ENCODE assay signal across 9 mouse cellular contexts in genomic region chr17:46287678-46288095, GRCm38 (mm10). TPM values are rescaled to one million over a fixed set of nuclear protein-coding genes. Genes with fewer than 3 reads are reported as not detected.
A peak's percentile ranks its signal among the peaks of the same experiment; 100 is the strongest.
DNase-seq lines count a peak whose midpoint lies in the region; ATAC-seq and TF ChIP-seq lines count a peak whose summit lies in the region.
"Had no signal": no experiment of that assay in that cellular context is flagged by ENCODE, and none has a peak within 500 bp of the region (broad histone marks: within the 10 kb centered on the region; RNA-seq: fewer than 3 reads in every experiment).

No protein-coding gene starts in this region.

- no peaks in the 10 kb centered on the region for H3K9me3 ChIP-seq in liver, postnatal 0 days (ENCODE audit: low read length)
- no peaks in the 10 kb centered on the region for H3K9me3 ChIP-seq in hindbrain, postnatal 0 days (ENCODE audit: low read length)
- H3K9me3 ChIP-seq in lung, postnatal 0 days (ENCODE audit: low read length) = no peaks in the 10 kb centered on the region
- H3K9me3 ChIP-seq: hindbrain, embryonic 15.5 days had no signal

- no peaks in the 10 kb centered on the region for H3K27me3 ChIP-seq in liver, postnatal 0 days (ENCODE audit: insufficient read depth, low read length)
- H3K27me3 ChIP-seq in hindbrain, postnatal 0 days (ENCODE audit: insufficient read depth, low read length) = no peaks in the 10 kb centered on the region
- H3K27me3 ChIP-seq in lung, postnatal 0 days (replicated peaks; ENCODE audit: insufficient read depth, low read length) = no peaks in the 10 kb centered on the region

- DNase-seq in liver = peak; percentile 34
- DNase-seq in liver, postnatal 0 days = no peak
- DNase-seq in gastrocnemius, postnatal 36 days = peak; percentile 25 to 33
- peak; percentile 23 for DNase-seq in hindbrain, postnatal 0 days (ENCODE audit: low spot score)
- DNase-seq in lung, postnatal 0 days (ENCODE audit: low spot score) = peak; percentile 63
- DNase-seq in left cerebral cortex, adult 18-20 months (ENCODE audit: low spot score in 2 of 2) = no peak
- no peak for DNase-seq in c-Kit-positive CD71-positive TER-119-positive erythroid progenitor cells, embryonic 14.5 days (ENCODE audit: low spot score)
- no peak for DNase-seq in cerebellum, adult 11 months

- no peak for ATAC-seq in liver, postnatal 0 days
- no peak; the same call in 1 of the 2 replicates for ATAC-seq in hindbrain, postnatal 0 days
- peak; percentile 54 for ATAC-seq in lung, postnatal 0 days

- peaks cover 5% of the 10 kb centered on the region for H3K4me1 ChIP-seq in liver, postnatal 0 days (ENCODE audit: insufficient read depth)
- H3K4me1 ChIP-seq in hindbrain, postnatal 0 days (ENCODE audit: insufficient read depth, low read length) = no peaks in the 10 kb centered on the region; the same call in 1 of the 2 replicates
- H3K4me1 ChIP-seq in lung, postnatal 0 days (ENCODE audit: insufficient read depth, low read depth, low read length) = 0 out of 2 replicates have a peak, but pooled peaks cover 3% of the 10 kb centered on the region

- no peak overlapping the region for H3K9ac ChIP-seq in liver, postnatal 0 days (replicated peaks)
- H3K9ac ChIP-seq in hindbrain, postnatal 0 days (replicated peaks; ENCODE audit: low read length) = no peak overlapping the region
- no peak overlapping the region for H3K9ac ChIP-seq in lung, postnatal 0 days (replicated peaks; ENCODE audit: low read depth)
- H3K9ac ChIP-seq: hindbrain, embryonic 15.5 days had no signal

- intact Hi-C loops in gastrocnemius, postnatal 36 days (cut with DNase I) = no loop called here

- H3K4me3 ChIP-seq in liver, postnatal 0 days (ENCODE audit: low read depth, low read length) = no peak overlapping the region
- no peak overlapping the region for H3K4me3 ChIP-seq in hindbrain, postnatal 0 days (ENCODE audit: low read length)
- no peak overlapping the region for H3K4me3 ChIP-seq in lung, postnatal 0 days (ENCODE audit: low read depth, low read length)
- H3K4me3 ChIP-seq: hindbrain, embryonic 15.5 days had no signal

- no peak for TF ChIP-seq CTCF in liver, postnatal 0 days (IDR thresholded peaks at IDR 0.05; ENCODE audit: low read depth)
- TF ChIP-seq CTCF in hindbrain, postnatal 0 days (IDR thresholded peaks at IDR 0.05; ENCODE audit: low read depth) = no peak
- TF ChIP-seq CTCF in lung, postnatal 0 days (IDR thresholded peaks at IDR 0.05) = peak; percentile 13; the same call in 1 of the 2 replicates

- 54% methylated on average over 11 of the region's 11 CpGs for WGBS in liver, postnatal 0 days (ENCODE audit: insufficient replicate concordance)
- WGBS in hindbrain, postnatal 0 days = 63% methylated on average over 11 of the region's 11 CpGs
- 38% methylated on average over 10 of the region's 11 CpGs for WGBS in lung, postnatal 0 days

- TF ChIP-seq EP300 in liver, postnatal 0 days (IDR thresholded peaks at IDR 0.05; ENCODE audit: low read depth) = no peak
- TF ChIP-seq EP300 in lung, postnatal 0 days (IDR thresholded peaks at IDR 0.05) = no peak

- H3K36me3 ChIP-seq in liver, postnatal 0 days (replicated peaks; ENCODE audit: insufficient read depth, low read length) = no peaks in the 10 kb centered on the region
- no peaks in the 10 kb centered on the region for H3K36me3 ChIP-seq in hindbrain, postnatal 0 days (ENCODE audit: insufficient read depth, low read length)
- H3K36me3 ChIP-seq in lung, postnatal 0 days (ENCODE audit: insufficient read depth, low read length) = no peaks in the 10 kb centered on the region
- H3K36me3 ChIP-seq: hindbrain, embryonic 15.5 days had no signal

- no peak overlapping the region for H3K4me2 ChIP-seq in liver, postnatal 0 days (ENCODE audit: low read depth, low read length)
- H3K4me2 ChIP-seq in hindbrain, postnatal 0 days (ENCODE audit: low read depth, low read length) = no peak overlapping the region
- no peak overlapping the region for H3K4me2 ChIP-seq in lung, postnatal 0 days (replicated peaks; ENCODE audit: low read depth, low read length)
- H3K4me2 ChIP-seq: hindbrain, embryonic 15.5 days had no signal

- H3K27ac ChIP-seq in liver, postnatal 0 days (ENCODE audit: low read depth) = no peak overlapping the region
- no peak overlapping the region for H3K27ac ChIP-seq in hindbrain, postnatal 0 days
- H3K27ac ChIP-seq in lung, postnatal 0 days (ENCODE audit: low read length) = 0 out of 2 replicates have a peak overlapping the region, but pooled peaks have one; percentile 14
- H3K27ac ChIP-seq: hindbrain, embryonic 15.5 days had no signal

RNA-seq across cellular contexts. Expression of gene Tjap1, which starts 4.9 kb away (rescaled TPM):
- polyA plus RNA-seq in liver, postnatal 0 days (2015; fragmentation: Nextera tagmentation; extraction: Ambion mirVana) = 5.6 and 6.2 TPM in 2 replicates
- total RNA-seq in gastrocnemius, postnatal 36 days (2021) = 10 to 100 TPM; 35.4 to 43.6 TPM
- 30.7 and 43.3 TPM in 2 replicates for total RNA-seq in hindbrain, postnatal 0 days (2014; rRNA removed)
- polyA plus RNA-seq in hindbrain, postnatal 0 days (2015; fragmentation: Nextera tagmentation; extraction: Ambion mirVana) = 19.5 and 19.9 TPM in 2 replicates
- polyA plus RNA-seq in lung, postnatal 0 days (2015; fragmentation: Nextera tagmentation; extraction: Ambion mirVana) = 21.0 and 22.8 TPM in 2 replicates
- total RNA-seq in left cerebral cortex, adult 18-20 months (2021) = 10 to 100 TPM; 37.7 to 48.9 TPM

RNA-seq across cellular contexts. Expression of gene Dlk2, which starts 9.5 kb away (rescaled TPM):
- not detected in 2 replicates for polyA plus RNA-seq in liver, postnatal 0 days (2015; fragmentation: Nextera tagmentation; extraction: Ambion mirVana)
- total RNA-seq in gastrocnemius, postnatal 36 days (2021) = under 1 TPM in 1 of 2 experiments, not detected in 1; 0.49 TPM
- 67.1 and 67.7 TPM in 2 replicates for total RNA-seq in hindbrain, postnatal 0 days (2014; rRNA removed)
- 20.2 and 23.9 TPM in 2 replicates for polyA plus RNA-seq in hindbrain, postnatal 0 days (2015; fragmentation: Nextera tagmentation; extraction: Ambion mirVana)
- polyA plus RNA-seq in lung, postnatal 0 days (2015; fragmentation: Nextera tagmentation; extraction: Ambion mirVana) = 1.3 TPM in 2 replicates
- total RNA-seq in left cerebral cortex, adult 18-20 months (2021) = 10 to 100 TPM; 65.7 to 67.5 TPM

RNA-seq across cellular contexts. Expression of gene Lrrc73, which starts 34.4 kb away (rescaled TPM):
- polyA plus RNA-seq in liver, postnatal 0 days (2015; fragmentation: Nextera tagmentation; extraction: Ambion mirVana) = 0.12 TPM in 1 of 2 replicates, not detected in the other
- under 1 TPM; 0.23 to 0.39 TPM for total RNA-seq in gastrocnemius, postnatal 36 days (2021)
- total RNA-seq in hindbrain, postnatal 0 days (2014; rRNA removed) = 48.2 and 54.5 TPM in 2 replicates
- polyA plus RNA-seq in hindbrain, postnatal 0 days (2015; fragmentation: Nextera tagmentation; extraction: Ambion mirVana) = 27.2 and 28.0 TPM in 2 replicates
- polyA plus RNA-seq in lung, postnatal 0 days (2015; fragmentation: Nextera tagmentation; extraction: Ambion mirVana) = 3.7 and 5.2 TPM in 2 replicates
- total RNA-seq in left cerebral cortex, adult 18-20 months (2021) = 10 to 100 TPM; 60.1 to 63.7 TPM

RNA-seq across cellular contexts. Expression of gene Yipf3, which starts 39.8 kb away (rescaled TPM):
- polyA plus RNA-seq in liver, postnatal 0 days (2015; fragmentation: Nextera tagmentation; extraction: Ambion mirVana) = 62.6 and 68.7 TPM in 2 replicates
- 10 to 100 TPM; 48.7 to 58.4 TPM for total RNA-seq in gastrocnemius, postnatal 36 days (2021)
- total RNA-seq in hindbrain, postnatal 0 days (2014; rRNA removed) = 22.2 and 26.9 TPM in 2 replicates
- 78.7 and 85.4 TPM in 2 replicates for polyA plus RNA-seq in hindbrain, postnatal 0 days (2015; fragmentation: Nextera tagmentation; extraction: Ambion mirVana)
- 185 and 199 TPM in 2 replicates for polyA plus RNA-seq in lung, postnatal 0 days (2015; fragmentation: Nextera tagmentation; extraction: Ambion mirVana)
- 10 to 100 TPM; 76.0 to 87.1 TPM for total RNA-seq in left cerebral cortex, adult 18-20 months (2021)

RNA-seq across cellular contexts. Expression of gene Polr1c, which starts 39.8 kb away (rescaled TPM):
- polyA plus RNA-seq in liver, postnatal 0 days (2015; fragmentation: Nextera tagmentation; extraction: Ambion mirVana) = 23.9 and 24.8 TPM in 2 replicates
- 10 to 100 TPM; 11.8 to 13.5 TPM for total RNA-seq in gastrocnemius, postnatal 36 days (2021)
- total RNA-seq in hindbrain, postnatal 0 days (2014; rRNA removed) = 45.9 and 61.1 TPM in 2 replicates
- 58.7 and 61.7 TPM in 2 replicates for polyA plus RNA-seq in hindbrain, postnatal 0 days (2015; fragmentation: Nextera tagmentation; extraction: Ambion mirVana)
- 82.0 and 89.9 TPM in 2 replicates for polyA plus RNA-seq in lung, postnatal 0 days (2015; fragmentation: Nextera tagmentation; extraction: Ambion mirVana)
- total RNA-seq in left cerebral cortex, adult 18-20 months (2021) = 10 to 100 TPM; 37.3 to 42.1 TPM

Comparison
In these comparisons a context has a peak if more than half of its experiments do, and no peak if none do; other contexts are left out.
1. DNase-seq: peak in liver (single experiment), gastrocnemius, postnatal 36 days (2 of 2), hindbrain, postnatal 0 days (single experiment) and lung, postnatal 0 days (single experiment); none in liver, postnatal 0 days (single experiment), left cerebral cortex, adult 18-20 months (0 of 2), c-Kit-positive CD71-positive TER-119-positive erythroid progenitor cells, embryonic 14.5 days (single experiment) and cerebellum, adult 11 months (single experiment).
2. RNA of gene Dlk2, which starts 9.5 kb away (total RNA-seq): 67.1 to 67.7 TPM in hindbrain, postnatal 0 days and 65.7 to 67.5 TPM in left cerebral cortex, adult 18-20 months; 0.49 TPM in gastrocnemius, postnatal 36 days; every median in the first group is over 10 times any median in the second.
3. RNA of gene Lrrc73, which starts 34.4 kb away (total RNA-seq): 60.1 to 63.7 TPM in left cerebral cortex, adult 18-20 months and 48.2 to 54.5 TPM in hindbrain, postnatal 0 days; 0.23 to 0.39 TPM in gastrocnemius, postnatal 36 days; every median in the first group is over 10 times any median in the second.